Mouse (Mus musculus) megakaryocyte, embryonic 14.5 days (primary cell): ENCODE measurements at regions not wholly inside any gene's neighbourhood (a gene's known extent, or its start where the extent isn't known, plus 50 kb on each side); places are given as distances from the start of the nearest gene placed in this dataset.

Experiments used
- FLI1 ChIP-seq: IDR thresholded peaks from 2 replicates; pipeline ENCODE4 v1.6.1; 2012; ENCODE audit warnings: low read length, inconsistent platforms, mixed read lengths
- GATA1 ChIP-seq: IDR thresholded peaks from 3 replicates; pipeline ENCODE4 v1.6.1; 2012; ENCODE audit warnings: mixed read lengths, low read length, inconsistent platforms, borderline replicate concordance

DNA sequence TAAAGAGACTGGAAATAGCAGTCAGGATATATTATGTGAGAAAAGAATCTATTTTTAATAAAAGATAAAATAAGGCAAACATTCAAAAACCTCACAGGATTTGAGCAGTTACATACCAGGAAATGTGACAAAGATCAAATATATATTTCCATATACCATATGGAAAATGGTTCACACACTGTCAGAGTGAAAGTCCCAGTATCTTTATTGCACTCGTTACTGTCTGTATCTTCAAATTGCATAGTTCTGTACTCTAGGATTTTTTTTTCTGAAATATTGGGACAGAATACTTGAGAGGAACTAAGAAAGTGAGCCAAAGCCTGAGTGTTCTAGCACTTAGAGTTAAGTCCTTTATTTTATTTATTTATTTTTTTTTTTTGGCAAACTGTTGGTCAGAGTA, 403.5 kb downstream of the Anxa1 start:
- TF ChIP-seq GATA1 (no peak), FLI1 (no peak)
